Mouse (Mus musculus) cortical plate, adult 2 months (tissue): Measurements from ENCODE around the gene Eme2. TPM values are rescaled to one million over a fixed set of nuclear protein-coding genes. Genes with fewer than 3 reads are reported as not detected.

Experiments used
- H3K27ac ChIP-seq: fragments of 200-500 bp; 2 replicates; pipeline ENCODE4 v1.5.1; 2012; ENCODE audit warnings: low read length, control low read depth, inconsistent platforms; ENCODE audit not compliant: insufficient read depth
- H3K4me1 ChIP-seq: fragments of 200-500 bp; 2 replicates; pipeline ENCODE4 v1.6.1; 2011; ENCODE audit warnings: low read length; ENCODE audit not compliant: control insufficient read depth, insufficient read depth
- H3K4me3 ChIP-seq: fragments of 200-500 bp; 2 replicates; pipeline ENCODE4 v1.5.1; 2011; ENCODE audit warnings: mild to moderate bottlenecking, low read length, control low read depth; ENCODE audit not compliant: insufficient read depth
- CTCF ChIP-seq: fragments of 200-500 bp; IDR thresholded peaks from 2 replicates; pipeline ENCODE4 v1.5.1; 2011; ENCODE audit warnings: mild to moderate bottlenecking, control low read depth, low read length; ENCODE audit not compliant: insufficient read depth; ENCODE audit errors: extremely low read depth
- POLR2A ChIP-seq: fragments of 200-500 bp; IDR thresholded peaks from 2 replicates; pipeline ENCODE4 v1.6.1; 2011; ENCODE audit warnings: mild to moderate bottlenecking, low read length, control low read depth; ENCODE audit not compliant: insufficient read depth; ENCODE audit errors: extremely low read depth
- polyA plus RNA-seq: library from polyadenylated mRNA; depleted of rRNA; stranded (reverse); fragments of >200 nt; gene quantifications from 2 replicates; pipeline ENCODE4 v1.2.3, GENCODE M21; 2012

Eme2 gene
- polyA plus RNA-seq, 1 experiment, result 62.4 TPM

DNA sequence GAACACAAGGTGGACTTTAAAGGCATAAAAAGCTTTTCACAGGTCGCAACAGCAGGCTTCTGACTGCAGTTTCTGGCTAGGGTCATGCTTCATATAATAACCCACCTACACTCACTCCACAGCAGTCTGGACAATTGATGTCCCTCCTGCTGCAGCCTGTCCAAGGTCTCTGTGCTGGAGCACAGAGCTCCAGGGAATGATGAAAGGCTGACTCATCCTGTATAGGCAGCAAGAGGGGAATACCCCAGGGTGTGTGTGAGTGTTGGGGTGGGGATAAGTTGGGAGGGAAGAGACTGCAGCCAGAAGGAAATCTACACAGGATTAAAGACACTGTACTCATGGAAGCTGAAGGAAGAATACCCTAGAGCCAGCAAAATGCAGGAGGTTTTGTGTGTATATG is 34.6 kb upstream of the Eme2 start:
- H3K4me3 ChIP-seq, result no peak overlapping the region
- no peak overlapping the region for H3K27ac ChIP-seq
- peaks cover 8% of the 10 kb centered on the region for H3K4me1 ChIP-seq
- TF ChIP-seq CTCF (no peak), POLR2A (no peak)

DNA sequence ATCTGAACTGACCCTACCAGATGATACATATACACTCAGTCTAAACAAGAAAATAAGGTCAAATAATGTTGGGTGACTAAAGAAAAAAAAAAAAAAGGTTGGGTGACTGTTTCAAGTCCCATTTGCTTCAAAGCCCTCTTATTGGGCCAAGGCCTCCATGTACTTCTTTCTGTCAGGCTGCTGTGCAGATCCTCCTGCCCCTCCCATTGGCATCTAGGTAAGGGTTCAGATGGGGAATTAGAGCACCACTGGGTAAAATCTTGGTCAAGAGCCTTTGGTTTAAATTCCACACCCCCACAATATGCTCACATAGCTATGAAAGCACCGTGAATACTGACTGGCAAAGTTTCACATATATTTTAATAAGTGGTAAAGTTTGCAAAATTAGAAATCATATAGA is 28.4 kb upstream of the Eme2 start:
- peaks cover 2% of the 10 kb centered on the region for H3K4me1 ChIP-seq
- TF ChIP-seq POLR2A (no peak), CTCF (no peak)

GRCm38 (mm10) chr17:24913984-24914383 is 19.1 kb upstream of the Eme2 start:
- Histone ChIP-seq H3K4me3 (no peak overlapping the region), H3K4me1 (no peaks in the 10 kb centered on the region), H3K27ac (no peak overlapping the region)
- TF ChIP-seq CTCF, result no peak
- no peak for TF ChIP-seq POLR2A

More for the DNA sequence above, 28.4 kb upstream of the Eme2 start:
- H3K27ac ChIP-seq, result no peak overlapping the region
- no peak overlapping the region for H3K4me3 ChIP-seq

DNA sequence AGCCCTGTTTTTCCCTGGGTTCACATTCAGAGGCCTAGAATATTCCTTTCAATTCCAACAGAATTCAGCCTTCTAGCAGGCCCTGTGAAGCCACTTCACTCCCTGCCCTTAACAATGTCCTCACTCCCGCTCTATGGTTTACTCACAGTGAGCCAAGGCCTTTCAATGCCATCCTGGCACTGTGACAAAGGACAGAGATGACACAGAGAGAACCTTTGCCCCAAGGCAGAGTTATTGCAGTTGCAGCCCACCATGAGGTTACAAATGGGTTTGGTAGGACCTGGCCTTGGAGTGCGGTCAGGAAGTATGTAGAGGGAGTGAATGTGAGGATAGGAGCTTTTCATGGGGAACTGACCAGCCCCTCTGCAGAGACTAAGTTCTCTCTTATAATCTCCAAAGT is 12.7 kb upstream of the Eme2 start:
- Histone ChIP-seq H3K4me1 (no peaks in the 10 kb centered on the region), H3K27ac (no peak overlapping the region), H3K4me3 (no peak overlapping the region)
- no peak for TF ChIP-seq POLR2A

- no peak overlapping the region for H3K27ac ChIP-seq
- H3K4me3 ChIP-seq, result no peak overlapping the region
- H3K4me1 ChIP-seq, result 0 out of 2 replicates have a peak, but pooled peaks cover 2% of the 10 kb centered on the region
- TF ChIP-seq CTCF (no peak), POLR2A (no peak)
Measured at GRCm38 (mm10) chr17:24903767-24904166, 8.9 kb upstream of the Eme2 start.

GRCm38 (mm10) chr17:24902671-24903474 is 8.0 kb upstream of the Eme2 start:
- peak; percentile 16; the same call in 1 of the 2 replicates for TF ChIP-seq CTCF
- TF ChIP-seq POLR2A, result no peak
- no peak overlapping the region for H3K4me3 ChIP-seq
- H3K27ac ChIP-seq, result no peak overlapping the region
- 0 out of 2 replicates have a peak, but pooled peaks cover 2% of the 10 kb centered on the region for H3K4me1 ChIP-seq

GRCm38 (mm10) chr17:24902124-24902523 is 7.2 kb upstream of the Eme2 start:
- Histone ChIP-seq H3K4me3 (no peak overlapping the region), H3K4me1 (peaks cover 3% of the 10 kb centered on the region; the same call in 1 of the 2 replicates), H3K27ac (no peak overlapping the region)
- TF ChIP-seq CTCF (no peak), POLR2A (no peak)

DNA sequence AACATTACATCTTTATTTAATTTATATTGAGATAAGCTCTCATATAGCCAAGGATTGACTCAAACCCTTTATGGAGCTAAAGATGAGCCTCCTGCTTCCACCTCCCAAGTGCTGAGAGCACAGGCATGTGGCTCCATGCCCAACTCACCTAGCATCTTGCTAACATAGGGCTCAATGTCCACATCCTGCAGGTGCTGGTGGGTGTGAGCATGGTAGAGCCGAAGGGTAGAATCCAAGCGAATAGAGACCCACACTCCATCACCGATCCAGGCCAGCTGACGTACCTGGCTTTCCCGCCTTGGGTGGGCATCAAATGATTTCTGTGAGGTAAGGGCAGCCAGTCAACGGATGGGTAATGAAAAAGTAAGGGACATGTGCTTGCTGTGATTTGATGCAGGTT is 5.1 kb upstream of the Eme2 start:
- TF ChIP-seq POLR2A, result no peak
- TF ChIP-seq CTCF, result no peak
- no peak overlapping the region for H3K27ac ChIP-seq
- peaks cover 5% of the 10 kb centered on the region; the same call in 1 of the 2 replicates for H3K4me1 ChIP-seq
- no peak overlapping the region for H3K4me3 ChIP-seq

GRCm38 (mm10) chr17:24899153-24899552 is 4.3 kb upstream of the Eme2 start:
- TF ChIP-seq CTCF (no peak), POLR2A (no peak)
- Histone ChIP-seq H3K4me1 (peaks cover 5% of the 10 kb centered on the region; the same call in 1 of the 2 replicates), H3K27ac (no peak overlapping the region), H3K4me3 (no peak overlapping the region)

DNA sequence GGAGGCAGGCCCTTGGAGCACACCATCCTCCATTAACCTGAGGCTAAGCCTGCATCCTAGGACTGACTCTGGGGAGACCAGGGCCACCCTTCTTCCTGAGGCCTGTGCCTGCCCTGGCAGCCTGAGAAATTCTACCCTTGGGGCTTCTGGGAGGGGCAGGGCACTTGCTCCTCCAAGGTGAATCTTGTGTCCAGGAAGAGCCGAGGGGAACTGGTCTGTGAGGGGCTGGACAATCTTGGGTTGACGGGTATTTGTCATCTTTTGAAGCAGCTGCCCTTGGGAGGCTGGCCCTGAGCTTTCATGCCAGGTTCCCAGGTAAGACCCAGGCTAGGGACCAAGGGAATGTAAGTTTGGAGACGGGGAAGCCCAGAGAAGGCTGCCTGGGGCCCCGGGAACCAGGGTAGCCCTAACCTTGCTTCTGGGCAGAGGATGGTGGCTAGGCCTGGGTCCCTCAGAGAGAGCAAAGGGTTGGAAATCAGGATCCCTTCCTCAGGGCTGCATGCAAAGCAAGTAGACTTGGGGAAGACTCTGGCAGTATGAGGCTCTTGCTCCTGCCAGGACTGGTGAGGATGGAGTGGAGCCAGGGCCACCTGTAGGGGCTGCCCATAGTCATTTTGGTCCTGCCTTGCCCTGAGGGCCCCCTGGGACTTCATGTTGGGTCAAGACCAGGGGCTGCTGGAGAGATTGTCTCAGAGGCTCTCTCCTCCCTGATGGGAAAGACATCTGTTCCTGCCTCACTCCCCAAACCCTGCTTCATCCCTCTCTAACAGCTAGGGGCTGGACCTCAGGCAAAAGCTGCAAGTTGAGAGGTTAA is 3.4 kb upstream of the Eme2 start:
- peaks cover 5% of the 10 kb centered on the region; the same call in 1 of the 2 replicates for H3K4me1 ChIP-seq
- H3K4me3 ChIP-seq, result peak overlapping the region; percentile 80; the same call in 1 of the 2 replicates
- H3K27ac ChIP-seq, result no peak overlapping the region
- TF ChIP-seq POLR2A, result no peak; the same call in 1 of the 2 replicates
- no peak for TF ChIP-seq CTCF
